Mouse (Mus musculus) cerebellum, postnatal 10 days (tissue): ENCODE measurements around the gene Efcab6.
A peak's percentile ranks its signal among the peaks of the same experiment; 100 is the strongest.

Experiments used
- DNase-seq, 2 experiments: peaks; one replicate each; pipeline ENCODE4 v3.0.0; 2021; ENCODE audit warnings: mixed read lengths in 2 of 2

The Efcab6 gene

GRCm38 (mm10) chr15:83967802-83968201, 97.4 kb downstream of the Efcab6 start:
- DNase-seq: no peak

DNA sequence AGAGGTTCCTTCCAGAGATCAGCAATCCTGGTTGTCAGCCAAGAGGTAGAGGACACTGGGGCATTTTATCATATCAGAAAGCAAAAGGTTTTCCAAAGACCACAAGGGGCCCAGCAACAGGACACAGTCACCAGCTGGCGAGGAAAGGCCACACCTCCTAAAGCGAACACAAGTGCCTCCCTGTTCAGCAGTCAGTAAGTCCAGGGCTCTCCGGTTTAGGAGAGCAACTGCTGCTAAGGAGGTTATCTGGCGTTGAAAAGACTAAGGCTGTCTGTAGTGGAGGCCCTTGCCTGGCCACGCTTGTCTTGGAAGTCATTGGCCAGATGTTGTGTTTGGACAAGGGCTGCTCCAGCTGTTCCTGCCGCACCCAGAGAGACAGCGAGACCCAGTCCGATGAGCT, 100.1 kb downstream of the Efcab6 start:
- no peak for DNase-seq

DNA sequence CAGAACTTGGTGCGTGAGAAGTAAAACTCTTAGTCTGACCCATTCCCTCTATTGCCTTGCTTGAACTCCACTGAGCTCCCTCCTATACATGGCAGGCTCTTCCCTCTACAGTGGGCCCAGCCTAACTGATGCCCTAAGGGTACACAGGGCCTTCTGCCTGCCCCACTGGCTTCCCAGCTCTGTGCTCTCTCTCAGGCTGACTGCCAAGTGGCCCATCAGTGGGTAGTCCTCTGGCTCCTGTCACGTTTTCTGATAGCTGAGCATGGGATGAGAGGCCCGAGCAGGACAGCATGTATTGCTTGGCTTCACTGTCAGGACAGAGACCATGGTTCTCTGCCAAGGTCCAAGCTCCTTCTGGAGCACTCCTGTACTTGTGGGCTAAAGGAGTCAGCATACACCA, 106.8 kb downstream of the Efcab6 start:
- DNase-seq: peak; percentile 69 to 78

GRCm38 (mm10) chr15:83956996-83957395, 108.2 kb downstream of the Efcab6 start:
- DNase-seq: no peak

DNA sequence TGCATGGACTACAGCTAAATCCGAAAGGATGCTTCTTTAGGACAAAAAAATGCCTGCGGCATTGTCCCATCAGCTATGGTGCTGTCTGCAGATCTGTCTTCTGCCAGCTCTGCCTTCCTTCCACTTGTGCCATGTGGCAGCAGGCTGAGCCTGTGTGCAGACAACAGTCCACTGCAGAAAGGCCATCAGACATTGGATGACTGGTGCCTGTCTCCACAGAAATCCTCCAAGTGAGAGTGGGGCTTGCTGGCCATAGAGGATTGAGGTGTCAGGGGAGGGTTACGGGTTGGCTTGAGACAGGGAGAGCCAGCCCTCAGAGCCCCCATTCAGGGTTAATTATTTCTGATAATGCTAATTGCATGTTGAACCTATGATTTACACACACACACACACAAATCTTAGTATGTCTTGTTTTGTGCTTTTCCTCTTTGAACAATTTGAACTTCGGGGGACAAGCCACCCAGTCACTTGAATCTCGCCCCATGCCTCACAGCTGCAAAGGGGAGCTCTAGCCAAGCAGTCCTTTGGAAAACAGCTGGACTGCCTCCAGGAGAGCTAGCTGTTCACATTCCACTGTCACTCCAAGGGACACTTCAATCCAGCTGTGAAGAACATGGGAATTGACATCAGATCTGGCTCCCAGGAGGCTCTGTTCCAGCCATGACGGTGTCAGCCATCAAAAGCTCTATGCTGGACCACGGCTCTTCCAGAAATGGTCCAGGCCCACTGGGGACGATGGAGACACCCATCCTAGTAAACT, 109.1 kb downstream of the Efcab6 start:
- no peak for DNase-seq

DNA sequence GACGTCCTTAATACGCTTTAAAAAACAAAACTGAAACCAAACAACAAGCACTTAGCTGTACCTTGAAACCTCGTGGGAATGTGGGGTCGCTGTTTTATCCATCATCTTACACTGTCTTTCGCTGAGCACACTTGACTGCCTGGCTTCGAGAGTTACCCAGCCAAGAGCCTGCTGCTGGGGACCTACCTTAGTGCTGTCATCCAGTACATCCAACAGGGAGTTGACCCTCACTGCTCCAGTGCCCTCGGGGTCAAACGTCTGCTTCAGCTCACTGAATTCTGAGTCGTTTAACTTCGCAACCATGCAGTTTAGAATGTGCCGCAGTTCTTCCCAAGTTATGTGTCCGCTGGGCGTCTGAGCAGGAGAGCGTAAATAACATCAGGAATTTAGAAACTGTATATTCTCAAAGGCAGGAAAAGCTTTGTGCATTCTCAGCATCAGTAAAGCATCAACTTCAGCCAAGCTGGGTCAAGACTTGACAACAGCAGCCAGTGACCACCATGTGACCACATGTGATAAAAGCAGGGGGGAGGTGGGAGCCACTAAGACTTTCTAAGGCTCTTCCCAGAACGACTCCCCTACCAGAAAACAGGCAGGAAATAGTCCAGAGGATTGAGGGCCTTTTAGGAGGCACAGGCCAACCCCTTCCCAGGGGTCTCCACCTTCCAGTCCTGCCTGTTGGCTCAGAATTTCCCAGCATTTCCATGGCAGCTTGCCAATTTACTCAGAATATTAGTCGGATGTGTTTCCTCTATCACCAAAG, 115.3 kb downstream of the Efcab6 start:
- DNase-seq: no peak

GRCm38 (mm10) chr15:83939703-83940102, 125.5 kb downstream of the Efcab6 start:
- DNase-seq: peak; percentile 34 to 42

GRCm38 (mm10) chr15:83938466-83938865, 126.7 kb downstream of the Efcab6 start:
- DNase-seq: no peak

GRCm38 (mm10) chr15:83936506-83936905, 128.7 kb downstream of the Efcab6 start:
- no peak for DNase-seq

DNA sequence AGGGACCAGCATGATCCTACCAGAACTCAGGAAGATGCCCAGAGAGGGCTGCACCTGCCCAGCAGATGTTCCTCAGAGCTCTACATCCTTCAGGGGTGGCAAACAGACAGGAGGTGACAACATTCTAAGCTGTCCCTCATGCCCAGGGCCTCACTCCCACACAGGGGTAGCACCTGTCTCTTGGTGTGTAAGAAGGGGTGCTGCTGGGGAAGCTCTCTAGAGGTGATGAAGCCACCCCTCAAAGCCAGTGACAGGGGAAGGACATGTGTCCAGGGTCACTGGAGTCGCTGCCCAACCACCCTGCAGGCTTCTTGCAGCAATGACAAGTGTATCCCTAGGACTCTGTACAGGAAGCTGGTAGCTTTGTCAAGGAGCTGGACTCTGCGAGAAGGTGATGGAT, 130.4 kb downstream of the Efcab6 start:
- no peak for DNase-seq

GRCm38 (mm10) chr15:83925338-83925737, 139.8 kb downstream of the Efcab6 start:
- peak in 1 of 2 experiments; percentile 32 for DNase-seq

GRCm38 (mm10) chr15:83924656-83925055, 140.5 kb downstream of the Efcab6 start:
- no peak for DNase-seq

DNA sequence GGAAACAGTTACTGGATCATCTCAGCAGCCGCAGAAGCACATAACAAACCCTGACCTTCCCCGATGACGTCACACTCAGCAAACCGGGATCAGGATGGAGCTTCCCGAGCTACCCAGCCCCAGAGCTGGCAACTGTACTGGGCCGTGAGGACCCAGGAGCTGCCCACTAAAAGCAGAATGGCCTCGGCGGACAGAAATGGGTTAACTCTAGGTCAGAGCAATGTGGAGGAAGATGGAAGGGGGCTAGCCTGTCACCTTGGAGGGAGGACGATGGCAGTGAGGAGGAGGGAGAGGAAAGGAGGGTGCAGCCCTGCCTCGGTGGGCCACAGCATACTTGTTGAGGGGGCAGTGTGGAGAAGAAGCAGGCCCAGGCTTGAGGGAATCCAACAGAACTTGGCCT, 149.8 kb downstream of the Efcab6 start:
- no peak for DNase-seq

- peak; percentile 65 to 70 for DNase-seq
Measured at GRCm38 (mm10) chr15:83913028-83913714, 152.0 kb downstream of the Efcab6 start.

DNA sequence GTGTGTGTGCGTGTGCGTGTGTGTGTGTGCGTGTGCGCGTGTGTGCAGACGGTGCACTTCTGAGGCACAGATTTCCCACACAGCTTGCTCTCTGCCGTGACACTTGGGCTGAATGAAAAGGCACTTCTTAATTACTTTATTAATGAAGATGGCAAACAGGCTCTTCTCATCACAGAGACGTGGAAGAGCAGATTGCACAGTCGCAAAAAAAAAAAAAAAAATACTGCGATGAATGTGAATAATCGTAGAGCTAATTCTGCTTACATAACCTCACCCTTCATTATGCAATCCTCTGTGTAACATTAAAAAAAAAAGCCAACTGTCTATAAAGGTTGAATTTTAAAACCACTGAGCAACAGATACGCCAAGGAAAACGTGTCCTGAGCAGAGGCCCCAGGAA, 158.7 kb downstream of the Efcab6 start:
- no peak for DNase-seq

DNA sequence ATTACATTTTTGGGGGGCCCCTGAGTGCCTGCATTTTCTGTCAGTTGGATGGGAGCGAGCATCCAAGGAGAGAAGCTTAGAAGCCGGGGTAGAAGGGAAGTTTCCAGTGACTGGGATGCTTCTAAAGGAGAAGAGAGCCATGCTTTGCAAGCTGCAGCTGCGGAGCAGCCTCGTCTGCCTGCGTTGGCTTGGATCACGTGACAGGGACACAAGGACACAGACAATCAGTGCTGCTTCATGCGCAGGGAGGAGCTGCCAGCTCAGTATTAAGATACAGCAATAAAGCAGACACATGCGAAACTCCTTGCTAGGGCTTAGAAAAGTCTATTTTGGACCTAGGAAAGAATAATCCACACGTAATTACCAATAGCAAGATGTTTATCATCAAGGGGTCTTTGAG, 167.9 kb downstream of the Efcab6 start:
- DNase-seq: peak; percentile 58 to 60

GRCm38 (mm10) chr15:83896011-83896410, 169.2 kb downstream of the Efcab6 start:
- no peak for DNase-seq

- DNase-seq: peak; percentile 76 to 83
Measured at GRCm38 (mm10) chr15:83894261-83894660, 170.9 kb downstream of the Efcab6 start.

GRCm38 (mm10) chr15:83892871-83893270, 172.3 kb downstream of the Efcab6 start:
- no peak for DNase-seq

DNA sequence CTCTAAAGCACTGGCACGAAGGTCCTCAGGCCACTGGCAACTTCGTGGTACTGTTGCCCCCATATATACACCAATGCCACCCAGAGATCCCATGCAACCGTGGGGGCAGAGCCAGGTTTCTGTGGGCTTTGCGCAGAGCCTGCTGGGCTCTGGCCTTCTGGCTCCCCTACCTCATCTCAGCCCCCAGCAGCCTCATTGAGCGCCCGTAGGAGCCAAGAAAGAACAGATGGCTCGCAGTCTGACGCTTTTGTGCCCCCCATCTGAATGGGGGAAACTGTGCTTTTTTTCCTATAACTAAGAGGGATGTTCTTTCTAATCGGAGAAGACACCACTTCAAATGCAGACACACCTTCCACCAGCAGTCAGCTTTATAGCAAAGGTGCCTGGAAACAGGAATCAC, 180.9 kb downstream of the Efcab6 start:
- DNase-seq: peak; percentile 55 to 76

DNA sequence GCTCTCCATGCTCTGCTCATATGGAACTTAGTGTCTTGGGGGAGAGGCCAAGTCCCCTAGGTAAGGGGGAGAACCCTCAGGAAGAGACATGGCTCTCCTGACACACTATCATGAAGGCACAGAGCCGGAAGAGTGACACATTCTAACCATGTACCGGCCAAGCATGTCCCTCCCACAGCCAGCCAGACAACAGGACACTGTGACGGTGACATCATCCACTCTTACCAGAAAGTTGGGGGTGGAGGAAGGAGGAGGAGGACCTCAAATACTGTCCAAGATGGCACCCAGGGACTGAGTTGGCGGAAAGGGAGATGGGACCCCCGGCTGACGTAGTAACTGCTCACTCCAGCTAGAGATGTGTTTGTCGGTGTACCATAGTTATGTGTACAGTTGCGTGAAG, 181.4 kb downstream of the Efcab6 start:
- no peak for DNase-seq

DNA sequence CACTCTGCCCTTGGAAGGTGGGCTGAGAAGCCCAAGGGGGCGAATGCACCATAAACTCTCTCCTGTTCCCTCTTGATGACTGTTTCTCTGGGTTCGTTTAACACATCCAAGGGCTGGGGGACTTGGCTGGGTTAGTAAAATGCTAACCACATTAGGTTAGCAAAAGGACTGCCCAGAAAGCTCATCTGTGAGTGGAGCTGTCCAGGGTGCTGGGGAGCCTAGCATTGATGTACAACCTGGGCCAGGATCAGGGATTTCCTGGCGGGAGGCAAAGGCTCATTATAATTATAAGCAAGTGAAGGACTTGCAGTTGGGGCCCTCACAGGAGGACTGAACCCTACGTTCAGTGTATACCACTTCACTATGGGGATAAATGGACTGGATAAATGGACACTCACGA, 185.3 kb downstream of the Efcab6 start:
- DNase-seq: no peak

DNA sequence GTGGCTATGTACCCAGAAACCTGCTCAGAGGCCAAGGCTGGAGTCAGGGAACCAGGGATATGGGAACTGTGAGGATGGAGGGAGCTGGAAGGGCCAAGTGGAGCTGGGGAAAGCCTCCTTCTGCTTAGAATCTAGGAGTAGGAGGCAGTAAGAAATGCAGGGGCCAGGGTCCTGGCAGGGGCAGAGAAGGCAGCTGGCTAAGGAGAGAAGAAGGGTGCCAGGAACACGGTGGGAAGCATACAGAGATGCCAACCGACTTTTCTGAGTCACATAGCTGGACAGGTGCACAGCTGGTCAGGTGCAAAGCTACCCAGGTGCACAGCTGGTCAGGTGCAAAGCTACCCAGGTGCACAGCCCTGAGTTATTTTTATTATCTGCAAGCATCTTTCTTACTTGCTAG, 187.3 kb downstream of the Efcab6 start:
- peak; percentile 58 to 67 for DNase-seq
